Mouse (Mus musculus): ENCODE data around the gene C1qtnf4. TPM values are rescaled to one million over a fixed set of nuclear protein-coding genes. Genes with fewer than 3 reads are reported as not detected.

The C1qtnf4 gene
- total RNA-seq, 4 experiments from 2014 or later: 1.6 to 3.5 (median 2.8) TPM

DNA sequence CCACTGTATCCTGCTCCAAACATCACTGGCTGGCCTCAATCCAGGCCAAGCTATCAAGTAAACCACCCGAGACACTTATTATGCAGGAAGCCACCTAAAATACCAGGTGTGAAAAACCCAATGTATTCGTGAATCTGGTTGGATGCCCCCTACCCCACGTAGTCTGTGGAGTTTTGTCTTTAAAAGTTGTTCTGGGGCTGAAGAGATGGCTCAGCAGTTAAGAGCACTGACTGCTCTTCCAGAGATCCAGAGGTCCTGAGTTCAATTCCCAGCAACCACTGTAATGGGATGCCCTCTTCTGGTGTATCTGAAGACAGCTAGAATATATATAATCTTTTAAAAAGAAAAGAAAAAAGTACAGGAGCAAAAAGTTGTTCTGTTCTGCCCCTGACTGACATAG lies 52.7 kb downstream of the C1qtnf4 start:
- no peak for DNase-seq

DNA sequence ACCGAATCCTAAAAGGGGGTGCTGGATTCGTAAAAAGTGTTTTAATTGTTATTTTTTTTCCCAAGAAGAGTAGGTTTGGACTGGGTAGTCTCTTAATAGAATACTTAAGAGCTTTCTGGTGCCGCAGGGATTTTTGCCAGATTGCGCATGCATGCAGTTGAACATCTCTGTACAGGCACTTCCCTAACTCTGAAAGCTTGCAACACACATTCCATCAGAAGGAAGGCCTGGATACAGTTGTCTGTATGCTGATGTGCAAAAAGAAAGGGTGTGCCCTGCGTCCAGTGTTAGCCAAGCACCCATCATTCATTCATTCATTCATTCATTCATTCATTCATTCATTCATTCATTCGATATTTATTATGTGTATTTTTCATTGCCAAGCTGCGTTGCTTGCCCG lies 54.1 kb downstream of the C1qtnf4 start:
- no peak for DNase-seq

Other genes starting within 250 kb of the C1qtnf4 start
- 10 to 100 TPM; 19.8 to 33.5 (median 23.4) TPM for gene Nup160, start 208.6 kb upstream of the C1qtnf4 start, total RNA-seq (2022)
- gene Fnbp4, start 140.5 kb upstream of the C1qtnf4 start, total RNA-seq (2022): 100 to 1,000 TPM in 1 of 4 experiments, 10 to 100 TPM in 3; 42.9 to 112 (median 72.3) TPM
- gene Agbl2, start 103.1 kb upstream of the C1qtnf4 start, total RNA-seq (2022): 1 to 10 TPM in 2 of 4 experiments, under 1 TPM in 2; 0.78 to 1.0 (median 1.00) TPM
- 100 to 1,000 TPM; 136 to 235 (median 166) TPM for gene Mtch2, start 38.7 kb upstream of the C1qtnf4 start, total RNA-seq (2022)
- 10 to 100 TPM; 41.4 to 48.0 (median 45.2) TPM for gene Kbtbd4, start 18.9 kb downstream of the C1qtnf4 start, total RNA-seq (2022)
- gene Ndufs3, start 19.0 kb downstream of the C1qtnf4 start, total RNA-seq (2022): 100 to 1,000 TPM; 308 to 467 (median 370) TPM
- gene Celf1, start 54.5 kb downstream of the C1qtnf4 start, total RNA-seq (2022): 100 to 1,000 TPM in 1 of 4 experiments, 10 to 100 TPM in 3; 74.4 to 102 (median 89.7) TPM
- 1 to 10 TPM; 1.6 to 7.5 (median 3.5) TPM for gene Rapsn, start 149.8 kb downstream of the C1qtnf4 start, total RNA-seq (2022)
- gene Psmc3, start 168.1 kb downstream of the C1qtnf4 start, total RNA-seq (2022): 100 to 1,000 TPM; 172 to 187 (median 179) TPM
- gene Slc39a13, start 184.6 kb downstream of the C1qtnf4 start, total RNA-seq (2022): 10 to 100 TPM; 31.4 to 57.3 (median 43.5) TPM
- gene Spi1, start 196.5 kb downstream of the C1qtnf4 start, total RNA-seq (2022): 1 to 10 TPM; 6.3 to 9.6 (median 7.9) TPM
- gene Mybpc3, start 232.3 kb downstream of the C1qtnf4 start, total RNA-seq (2022): under 1 TPM; 0.09 to 0.62 (median 0.26) TPM